Mouse (Mus musculus) small intestine, adult 2 months (tissue): ENCODE data around the gene Vstm2l.

Experiments used
- CTCF ChIP-seq: fragments of 200-500 bp; IDR thresholded peaks from 2 replicates; pipeline ENCODE4 v1.5.1; 2012; ENCODE audit warnings: low read depth, mild to moderate bottlenecking, control low read depth, inconsistent platforms, low read length, moderate library complexity, mixed read lengths; ENCODE audit not compliant: insufficient replicate concordance, insufficient read length; ENCODE audit errors: extremely low read depth
- POLR2A ChIP-seq: fragments of 200-500 bp; IDR thresholded peaks from 2 replicates; pipeline ENCODE4 v1.6.1; 2012; ENCODE audit warnings: low read depth, mild to moderate bottlenecking, control low read depth, inconsistent platforms, low read length, moderate library complexity

GRCm38 (mm10) chr2:157991026-157991425 is 76.6 kb downstream of the Vstm2l start:
- TF ChIP-seq CTCF = no peak
- TF ChIP-seq POLR2A = no peak
